Mouse (Mus musculus): ENCODE data around the gene Hacd4. TPM values are rescaled to one million over a fixed set of nuclear protein-coding genes. Genes with fewer than 3 reads are reported as not detected.
"Not testable (repeated sequence)": the region's sequence is repeated elsewhere in the genome, so short reads cannot be mapped to it uniquely, and the experiment has no call there.

The Hacd4 gene
- total RNA-seq, 1 experiment from 2014 or later: 25.9 TPM

DNA sequence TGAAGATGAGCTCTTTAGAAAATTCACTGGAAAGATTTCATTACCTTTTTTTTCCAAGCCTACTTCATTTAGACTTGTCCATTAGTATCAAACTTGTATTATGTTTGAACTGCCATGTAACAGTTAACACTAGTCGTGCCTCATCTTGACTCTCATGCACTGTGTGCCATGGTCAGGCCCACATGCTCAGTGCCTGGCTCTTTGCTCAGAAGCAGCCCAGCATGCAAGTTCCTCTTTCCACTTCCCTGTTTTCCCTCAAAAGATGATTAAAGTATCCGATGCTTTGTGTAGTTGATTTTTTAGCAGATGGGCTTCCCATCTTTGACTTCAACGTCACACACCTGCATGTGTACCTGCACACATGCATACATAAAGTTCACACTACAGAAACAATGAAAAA is 43.0 kb downstream of the Hacd4 start:
- peak; percentile 62 to 73; a peak in 3 of 4 replicates for ATAC-seq (replicated peaks in 1 of 2; ENCODE audit: insufficient read depth in 1 of 2, low FRiP score in 2 of 2, low TSS enrichment in 1 of 2, low read depth in 1 of 2, poor library complexity in 2 of 2, severe bottlenecking in 2 of 2)

DNA sequence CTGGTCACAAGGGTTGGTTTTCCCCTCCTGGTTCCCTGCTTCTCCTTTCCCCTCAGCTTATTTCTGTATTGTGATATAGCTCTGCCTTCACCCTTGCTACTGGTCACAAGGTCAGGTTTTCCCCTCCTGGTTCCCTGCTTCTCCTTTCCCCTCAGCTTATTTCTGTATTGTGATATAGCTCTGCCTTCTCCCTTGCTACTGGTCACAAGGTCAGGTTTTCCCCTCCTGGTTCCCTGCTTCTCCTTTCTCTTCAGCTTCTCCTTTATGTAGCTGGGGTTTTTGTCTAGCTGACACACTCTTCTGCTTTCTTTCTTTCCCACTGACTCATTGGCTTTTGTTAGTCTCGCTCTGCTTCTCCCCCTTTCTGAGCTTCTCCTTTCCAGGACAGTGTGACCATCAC is 48.1 kb downstream of the Hacd4 start:
- ATAC-seq (replicated peaks in 1 of 2; ENCODE audit: insufficient read depth in 1 of 2, low FRiP score in 2 of 2, low TSS enrichment in 1 of 2, low read depth in 1 of 2, poor library complexity in 2 of 2, severe bottlenecking in 2 of 2): not testable (repeated sequence)

DNA sequence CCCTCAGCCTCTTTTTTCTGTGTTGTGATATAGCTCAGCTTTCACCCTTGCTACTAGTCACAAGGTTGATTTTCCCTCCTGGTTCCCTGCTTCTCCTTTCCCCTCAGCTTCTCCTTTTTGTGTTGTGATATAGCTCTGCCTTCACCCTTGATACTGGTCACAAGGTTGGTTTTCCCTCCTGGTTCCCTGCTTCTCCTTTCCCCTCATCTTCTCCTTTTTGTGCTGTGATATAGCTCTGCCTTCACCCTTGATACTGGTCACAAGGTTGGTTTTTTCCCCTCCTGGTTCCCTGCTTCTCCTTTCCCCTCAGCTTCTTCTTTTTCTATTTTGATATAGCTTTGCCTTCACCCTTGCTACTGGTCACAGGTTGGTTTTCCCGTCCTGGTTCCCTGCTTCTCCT is 48.7 kb downstream of the Hacd4 start:
- ATAC-seq (replicated peaks in 1 of 2; ENCODE audit: insufficient read depth in 1 of 2, low FRiP score in 2 of 2, low TSS enrichment in 1 of 2, low read depth in 1 of 2, poor library complexity in 2 of 2, severe bottlenecking in 2 of 2): no peak

DNA sequence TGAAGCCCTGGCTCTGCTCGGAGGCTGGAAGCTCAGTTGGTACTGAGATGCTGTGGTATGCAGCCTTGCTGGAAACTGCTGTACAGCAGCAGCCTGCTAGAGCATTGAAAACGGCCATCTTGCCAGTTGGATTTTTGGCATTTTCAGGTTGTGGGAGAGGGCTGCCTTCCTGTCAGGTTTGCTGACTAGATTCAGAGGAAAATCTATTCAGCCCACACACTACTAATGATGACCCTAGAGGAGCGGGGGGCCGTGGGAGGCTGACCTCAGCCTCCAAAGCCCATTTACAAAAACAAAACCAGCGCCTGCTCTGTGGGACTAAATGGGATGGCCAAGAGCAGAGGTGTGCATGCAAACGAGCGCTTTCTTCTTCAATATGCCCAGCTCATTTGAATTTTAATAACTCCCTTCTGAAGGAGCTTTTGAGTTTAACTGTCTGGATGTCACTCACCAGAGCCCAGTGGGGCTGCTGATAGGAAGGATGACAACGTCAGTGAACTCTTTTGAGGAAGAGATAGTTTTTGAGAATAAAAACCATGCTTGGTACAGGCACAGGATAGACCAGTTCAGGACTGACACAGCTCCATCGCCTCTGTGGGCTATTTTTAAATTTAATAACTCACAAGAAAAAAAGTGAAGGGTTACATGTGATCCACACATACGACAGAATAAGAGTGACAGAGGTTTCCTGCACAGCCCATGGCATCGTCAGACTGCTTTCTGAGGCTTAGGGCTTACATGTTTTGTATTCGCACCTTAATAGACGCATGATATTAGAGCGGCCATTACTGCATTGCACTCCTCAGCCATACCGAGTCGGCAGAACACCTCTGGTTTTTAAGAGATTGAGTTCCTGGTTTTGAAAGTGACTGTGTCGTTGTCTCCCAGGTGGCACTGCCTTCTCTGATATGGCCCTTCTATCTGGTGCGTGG is 66.2 kb downstream of the Hacd4 start:
- no peak for ATAC-seq (replicated peaks in 1 of 2; ENCODE audit: insufficient read depth in 1 of 2, low FRiP score in 2 of 2, low TSS enrichment in 1 of 2, low read depth in 1 of 2, poor library complexity in 2 of 2, severe bottlenecking in 2 of 2)

DNA sequence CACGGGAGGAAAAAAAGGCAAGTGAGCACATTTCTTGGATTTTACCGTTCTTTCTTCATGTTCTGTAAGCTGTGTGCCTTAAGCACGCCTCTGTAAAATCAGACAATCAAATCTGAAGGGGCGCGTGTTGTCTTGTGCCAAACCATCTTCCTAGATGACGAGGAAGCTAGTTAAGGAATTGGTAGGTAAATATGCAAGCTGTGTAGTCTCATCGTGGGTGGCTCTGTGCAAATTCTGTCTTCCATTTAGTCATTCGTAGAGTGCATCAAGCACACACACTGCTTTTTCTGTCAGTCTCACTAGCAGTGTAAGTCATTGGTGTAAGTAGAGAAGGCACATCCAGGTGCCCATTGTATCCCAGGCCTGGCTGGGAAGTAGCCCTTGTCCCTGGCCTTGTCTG is 67.9 kb downstream of the Hacd4 start:
- ATAC-seq (replicated peaks in 1 of 2; ENCODE audit: insufficient read depth in 1 of 2, low FRiP score in 2 of 2, low TSS enrichment in 1 of 2, low read depth in 1 of 2, poor library complexity in 2 of 2, severe bottlenecking in 2 of 2): no peak

DNA sequence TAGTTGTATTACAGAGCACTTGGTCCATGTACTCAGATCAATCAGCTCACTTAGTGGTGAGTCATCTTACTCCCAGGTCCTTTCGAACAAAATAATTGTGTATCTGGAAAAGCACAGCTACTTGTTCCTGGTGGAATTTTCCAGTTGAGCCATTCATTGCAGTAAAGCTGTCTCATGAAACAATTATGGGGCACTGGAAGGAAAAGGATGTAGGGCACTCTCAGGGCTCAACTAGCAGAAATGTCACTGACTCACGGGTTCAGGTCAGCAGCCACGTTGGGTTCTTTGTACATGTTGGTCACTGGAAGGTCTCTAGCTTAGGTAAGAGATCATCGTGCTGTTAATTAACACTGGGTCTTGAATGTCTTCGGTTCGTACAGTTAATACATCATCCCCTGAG is 68.8 kb downstream of the Hacd4 start:
- ATAC-seq (replicated peaks in 1 of 2; ENCODE audit: insufficient read depth in 1 of 2, low FRiP score in 2 of 2, low TSS enrichment in 1 of 2, low read depth in 1 of 2, poor library complexity in 2 of 2, severe bottlenecking in 2 of 2): no peak

DNA sequence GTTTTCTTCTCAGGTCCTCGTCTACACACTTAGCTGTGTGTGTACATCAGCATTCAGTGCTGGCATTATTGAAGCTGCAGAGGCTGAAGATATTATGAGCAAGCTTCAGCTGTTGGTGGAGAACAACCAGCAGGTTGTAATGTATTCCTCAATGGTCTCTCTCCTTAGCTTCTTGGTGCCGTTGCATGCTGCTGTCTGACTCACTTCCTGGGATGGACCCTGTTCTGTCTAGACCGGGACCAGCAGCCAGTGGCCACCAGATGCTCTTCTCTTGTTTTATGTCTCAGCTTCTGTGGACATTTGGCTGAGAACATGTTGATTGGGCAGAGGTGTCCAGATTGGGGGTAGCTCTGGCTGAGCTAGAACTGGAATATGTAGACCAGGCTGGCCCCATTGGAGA is 81.3 kb downstream of the Hacd4 start:
- no peak for ATAC-seq (replicated peaks in 1 of 2; ENCODE audit: insufficient read depth in 1 of 2, low FRiP score in 2 of 2, low TSS enrichment in 1 of 2, low read depth in 1 of 2, poor library complexity in 2 of 2, severe bottlenecking in 2 of 2)

DNA sequence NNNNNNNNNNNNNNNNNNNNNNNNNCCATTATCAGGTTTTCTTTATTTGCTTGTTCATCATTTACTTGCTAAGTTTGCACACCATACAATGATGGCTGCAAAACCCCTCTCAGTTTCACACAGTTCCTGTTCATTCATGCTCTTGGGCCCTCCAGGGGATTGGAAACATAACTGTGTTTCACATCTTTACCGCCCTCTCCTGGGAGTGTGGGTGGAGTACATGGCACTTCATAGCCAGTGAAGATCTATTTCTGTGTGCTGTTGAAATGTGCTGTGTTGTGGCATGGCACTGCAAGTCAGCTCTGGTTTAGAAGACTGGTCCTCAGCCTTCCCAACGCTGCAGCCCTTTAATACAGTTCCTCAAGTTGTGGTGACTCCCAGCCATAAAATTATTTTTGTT is 82.1 kb downstream of the Hacd4 start:
- ATAC-seq (replicated peaks in 1 of 2; ENCODE audit: insufficient read depth in 1 of 2, low FRiP score in 2 of 2, low TSS enrichment in 1 of 2, low read depth in 1 of 2, poor library complexity in 2 of 2, severe bottlenecking in 2 of 2): peak; percentile 72 to 91

DNA sequence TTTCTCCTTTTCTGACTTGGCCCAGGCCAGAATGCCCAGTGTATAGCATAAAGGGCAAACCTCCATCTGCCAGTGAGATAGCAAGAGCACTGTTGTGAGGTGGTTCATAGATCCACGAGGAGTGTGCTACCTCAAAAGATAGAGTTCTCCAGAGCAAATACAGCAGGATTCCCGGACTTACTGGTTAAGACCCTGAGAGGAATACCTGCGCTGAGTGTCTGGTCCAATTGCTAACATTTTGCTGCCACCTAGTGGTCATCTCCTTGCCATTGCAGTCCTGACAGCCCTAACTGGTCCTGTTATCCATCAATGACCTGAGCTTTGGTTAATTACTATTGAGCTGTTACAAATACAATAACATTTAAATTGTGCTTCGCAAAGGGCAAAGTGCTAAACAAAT is 87.8 kb downstream of the Hacd4 start:
- peak; percentile 78 to 94; a peak in 3 of 4 replicates for ATAC-seq (replicated peaks in 1 of 2; ENCODE audit: insufficient read depth in 1 of 2, low FRiP score in 2 of 2, low TSS enrichment in 1 of 2, low read depth in 1 of 2, poor library complexity in 2 of 2, severe bottlenecking in 2 of 2)

Other genes starting within 250 kb of the Hacd4 start
- not detected in 2 replicates for gene Ifnb1, start 83.8 kb upstream of the Hacd4 start, total RNA-seq (2017)
- not detected in 2 replicates for gene Ifna15, start 119.3 kb upstream of the Hacd4 start, total RNA-seq (2017)
- gene Ifna14, start 132.9 kb upstream of the Hacd4 start, total RNA-seq (2017): not detected in 2 replicates
- gene Ifna9, start 153.5 kb upstream of the Hacd4 start, total RNA-seq (2017): not detected in 2 replicates
- gene Ifna12, start 164.4 kb upstream of the Hacd4 start, total RNA-seq (2017): not detected in 2 replicates
- not detected in 2 replicates for gene C87499, start 195.5 kb upstream of the Hacd4 start, total RNA-seq (2017)
- gene Ifna13, start 205.5 kb upstream of the Hacd4 start, total RNA-seq (2017): not detected in 2 replicates
- not detected in 2 replicates for gene Ifna16, start 238.0 kb upstream of the Hacd4 start, total RNA-seq (2017)
- not detected in 2 replicates for gene Ifna2, start 245.0 kb upstream of the Hacd4 start, total RNA-seq (2017)

Measured in hematopoietic stem cell, adult 5-6 weeks (primary cell).